Mouse (Mus musculus) neural tube, embryonic 11.5 days (tissue): Measurements from ENCODE around the gene C3. TPM values are rescaled to one million over a fixed set of nuclear protein-coding genes. Genes with fewer than 3 reads are reported as not detected.

Experiments
- ATAC-seq: fragments of 200-750 bp; cut with Nextera tagmentation; 2 replicates; pipeline ENCODE4 v1.8.0; 2017; ENCODE audit warnings: moderate number of reproducible peaks, mild to moderate bottlenecking, moderate TSS enrichment, moderate library complexity; ENCODE audit not compliant: insufficient read depth, low FRiP score, low TSS enrichment
- DNase-seq: peaks from one replicate; pipeline ENCODE4 v3.0.0-alpha.2; 2015; ENCODE audit warnings: low spot score
- H3K27ac ChIP-seq: fragments of 300-500 bp; sonication (generic); 2 replicates; pipeline ENCODE4 v1.5.1; 2014; ENCODE audit warnings: low read depth, mild to moderate bottlenecking, low read length
- H3K27me3 ChIP-seq: fragments of 300-500 bp; sonication (generic); 2 replicates; pipeline ENCODE4 v1.6.1; 2014; ENCODE audit warnings: mild to moderate bottlenecking, low read length, mixed read lengths; ENCODE audit not compliant: control insufficient read depth, insufficient read depth
- H3K36me3 ChIP-seq: fragments of 300-500 bp; sonication (generic); 2 replicates; pipeline ENCODE4 v1.6.1; 2014; ENCODE audit warnings: mild to moderate bottlenecking, low read length, moderate library complexity, mixed read lengths; ENCODE audit not compliant: control insufficient read depth, insufficient read depth
- H3K4me1 ChIP-seq: fragments of 300-500 bp; sonication (generic); 2 replicates; pipeline ENCODE4 v1.6.1; 2014; ENCODE audit warnings: low read length, mixed read lengths; ENCODE audit not compliant: control insufficient read depth, insufficient read depth
- H3K4me2 ChIP-seq: fragments of 300-500 bp; sonication (generic); 2 replicates; pipeline ENCODE4 v1.6.1; 2014; ENCODE audit warnings: low read depth, mild to moderate bottlenecking, moderate library complexity
- H3K4me3 ChIP-seq: fragments of 300-500 bp; sonication (generic); 2 replicates; pipeline ENCODE4 v1.5.1; 2014; ENCODE audit warnings: low read depth, low read length
- H3K9ac ChIP-seq: fragments of 300-500 bp; sonication (generic); 2 replicates; pipeline ENCODE4 v1.6.1; 2014; ENCODE audit warnings: mild to moderate bottlenecking, low read length
- H3K9me3 ChIP-seq: fragments of 300-500 bp; sonication (generic); 2 replicates; pipeline ENCODE4 v1.6.1; 2016; ENCODE audit warnings: low read length; ENCODE audit not compliant: control insufficient read depth
- whole genome bisulfite sequencing: fragments of 180-500 bp; shearing (Covaris S2); extraction: QIAGEN DNeasy Blood & Tissue Kit; methylation state at CpG from one replicate; pipeline ENCODE4 v1.1.7; 2014; 5-methylcytosine and 5-hydroxymethylcytosine counted together
- microRNA-seq: library from miRNA; unstranded; fragments of <30 nt; microRNA quantifications from one replicate; pipeline ENCODE4, GENCODE M21; 2016
- polyA plus RNA-seq: library from polyadenylated mRNA; unstranded; fragments of >200 nt; fragmentation: Nextera tagmentation; extraction: Ambion mirVana; gene quantifications from 2 replicates; pipeline ENCODE4 v1.2.1, GENCODE M21; 2014

C3 gene
- polyA plus RNA-seq, 1 experiment from 2014 or later: 0.49 TPM

GRCm38 (mm10) chr17:57170616-57171260, 57.2 kb downstream of the C3 start:
- Histone ChIP-seq H3K9ac (no peak overlapping the region), H3K9me3 (no peaks in the 10 kb centered on the region), H3K27me3 (no peaks in the 10 kb centered on the region), H3K4me1 (no peaks in the 10 kb centered on the region), H3K4me3 (no peak overlapping the region), H3K4me2 (no peak overlapping the region), H3K36me3 (no peaks in the 10 kb centered on the region), H3K27ac (no peak overlapping the region)
- DNase-seq (no peak), ATAC-seq (no peak)
- 32% methylated on average over 5 of the region's 5 CpGs for WGBS

- Histone ChIP-seq H3K27ac (no peak overlapping the region), H3K9me3 (no peaks in the 10 kb centered on the region), H3K4me1 (no peaks in the 10 kb centered on the region), H3K36me3 (no peaks in the 10 kb centered on the region), H3K9ac (no peak overlapping the region), H3K4me3 (no peak overlapping the region), H3K27me3 (no peaks in the 10 kb centered on the region), H3K4me2 (no peak overlapping the region)
- ATAC-seq (peak; percentile 68), DNase-seq (peak; percentile 89)
- 13% methylated on average over 10 of the region's 11 CpGs for WGBS
These were observed 60.8 kb downstream of the C3 start for GRCm38 (mm10) chr17:57166800-57167791.

Small RNA genes within 50 kb of the gene (microRNA-seq; reads per million reads assigned to microRNA genes)
- not detected for gene Mir6978

Other genes starting within 250 kb of the C3 start
- gene Acer1, start 246.0 kb downstream of the C3 start, polyA plus RNA-seq: not detected in 2 replicates
- gene Clpp, start 237.8 kb downstream of the C3 start, polyA plus RNA-seq: 142 and 156 TPM in 2 replicates
- gene Alkbh7, start 230.8 kb downstream of the C3 start, polyA plus RNA-seq: 37.0 and 39.8 TPM in 2 replicates
- gene Pspn, start 228.1 kb downstream of the C3 start, polyA plus RNA-seq: not detected in 2 replicates
- 78.1 and 85.0 TPM in 2 replicates for gene Gtf2f1, start 216.8 kb downstream of the C3 start, polyA plus RNA-seq
- gene Gm17949, start 216.7 kb downstream of the C3 start, polyA plus RNA-seq: not detected in 2 replicates
- 45.4 and 46.2 TPM in 2 replicates for gene Khsrp, start 196.6 kb downstream of the C3 start, polyA plus RNA-seq
- 0.20 TPM in 1 of 2 replicates, not detected in the other for gene Slc25a41, start 186.5 kb downstream of the C3 start, polyA plus RNA-seq
- gene Crb3, start 169.0 kb downstream of the C3 start, polyA plus RNA-seq: 1.2 and 1.9 TPM in 2 replicates
- gene Slc25a23, start 168.3 kb downstream of the C3 start, polyA plus RNA-seq: 16.8 and 18.5 TPM in 2 replicates
- 2.8 and 2.9 TPM in 2 replicates for gene Dennd1c, start 149.6 kb downstream of the C3 start, polyA plus RNA-seq
- 200 and 229 TPM in 2 replicates for gene Tubb4a, start 140.4 kb downstream of the C3 start, polyA plus RNA-seq
- 6.1 and 6.8 TPM in 2 replicates for gene Tnfsf9, start 122.8 kb downstream of the C3 start, polyA plus RNA-seq
- gene Cd70, start 78.4 kb downstream of the C3 start, polyA plus RNA-seq: 0.28 TPM in 1 of 2 replicates, not detected in the other
- 0.28 TPM in 1 of 2 replicates, not detected in the other for gene Tnfsf14, start 34.0 kb downstream of the C3 start, polyA plus RNA-seq
- 24.2 and 29.1 TPM in 2 replicates for gene Gpr108, start 20.3 kb upstream of the C3 start, polyA plus RNA-seq
- gene Trip10, start 21.3 kb upstream of the C3 start, polyA plus RNA-seq: 21.3 and 21.7 TPM in 2 replicates
- 1.9 and 2.5 TPM in 2 replicates for gene Vav1, start 51.0 kb upstream of the C3 start, polyA plus RNA-seq
- 2.7 and 3.6 TPM in 2 replicates for gene Adgre1, start 130.6 kb upstream of the C3 start, polyA plus RNA-seq